Mouse (Mus musculus) kidney, adult 2 months (tissue): ENCODE measurements around the gene Fxyd2.

ENCODE experiments used
- CTCF ChIP-seq: fragments of 200-500 bp; conservative IDR thresholded peaks from 2 replicates; pipeline ENCODE4 v1.5.1; 2011; ENCODE audit warnings: low read depth, mild to moderate bottlenecking, control low read depth, low read length, moderate library complexity, mixed read lengths; ENCODE audit not compliant: insufficient read depth, insufficient read length
- POLR2A ChIP-seq: fragments of 200-500 bp; IDR thresholded peaks from one replicate; pipeline ENCODE4 v1.6.1; 2011; ENCODE audit warnings: low read depth, low read length, control low read depth

- TF ChIP-seq CTCF (no peak), POLR2A (no peak)
These were observed 1.1 kb upstream of the Fxyd2 start for GRCm38 (mm10) chr9:45398336-45398735.
